Mouse (Mus musculus) lung, postnatal 14 days (tissue): ENCODE results near the gene Slc25a20.
"Not testable (repeated sequence)": the region's sequence is repeated elsewhere in the genome, so short reads cannot be mapped to it uniquely, and the experiment has no call there.

Experiments
- DNase-seq: peaks from one replicate; pipeline ENCODE4 v3.0.0; 2021

The Slc25a20 gene

GRCm38 (mm10) chr9:108661677-108662612 lies at the start of gene Slc25a20:
Gene Slc25a20, plus strand, starts transcription at chr9:108662088.
- peak; percentile 87 for DNase-seq

GRCm38 (mm10) chr9:108617301-108617700 lies 44.6 kb upstream of the Slc25a20 start:
- no peak for DNase-seq

- peak; percentile 51 for DNase-seq
Observed at GRCm38 (mm10) chr9:108626498-108626897, 35.4 kb upstream of the Slc25a20 start.

- no peak for DNase-seq
Observed at GRCm38 (mm10) chr9:108628141-108628540, 33.7 kb upstream of the Slc25a20 start.

GRCm38 (mm10) chr9:108630683-108631082 lies 31.2 kb upstream of the Slc25a20 start:
- DNase-seq: no peak

GRCm38 (mm10) chr9:108631631-108632256 lies 30.1 kb upstream of the Slc25a20 start:
- DNase-seq: no peak

- no peak for DNase-seq
Observed at GRCm38 (mm10) chr9:108632375-108632774, 29.5 kb upstream of the Slc25a20 start.

- no peak for DNase-seq
Observed at GRCm38 (mm10) chr9:108633846-108634245, 28.0 kb upstream of the Slc25a20 start.

GRCm38 (mm10) chr9:108635415-108635814 lies 26.5 kb upstream of the Slc25a20 start:
- no peak for DNase-seq

- no peak for DNase-seq
Observed at GRCm38 (mm10) chr9:108639825-108640224, 22.1 kb upstream of the Slc25a20 start.

GRCm38 (mm10) chr9:108648166-108648565 lies 13.7 kb upstream of the Slc25a20 start:
- DNase-seq: peak; percentile 27

GRCm38 (mm10) chr9:108648611-108649560 lies 13.0 kb upstream of the Slc25a20 start, which contains the start of gene Arih2:
Gene Arih2, minus strand, starts transcription at chr9:108649386.
- peak; percentile 93 for DNase-seq

GRCm38 (mm10) chr9:108649561-108650440 lies 12.1 kb upstream of the Slc25a20 start:
- DNase-seq: no peak

GRCm38 (mm10) chr9:108654566-108655464 lies 7.1 kb upstream of the Slc25a20 start:
- DNase-seq: no peak

GRCm38 (mm10) chr9:108655865-108656264 lies 6.0 kb upstream of the Slc25a20 start:
- not testable (repeated sequence) for DNase-seq

GRCm38 (mm10) chr9:108662660-108663059 lies 772 bp downstream of the Slc25a20 start:
- no peak for DNase-seq

- no peak for DNase-seq
Observed at GRCm38 (mm10) chr9:108669875-108670274, 8.0 kb downstream of the Slc25a20 start.

GRCm38 (mm10) chr9:108673151-108673550 lies 11.3 kb downstream of the Slc25a20 start:
- DNase-seq: no peak

GRCm38 (mm10) chr9:108680026-108680425 lies 18.1 kb downstream of the Slc25a20 start:
- no peak for DNase-seq

GRCm38 (mm10) chr9:108686475-108686887 lies 24.6 kb downstream of the Slc25a20 start:
- peak; percentile 21 for DNase-seq

GRCm38 (mm10) chr9:108687181-108687580 lies 25.3 kb downstream of the Slc25a20 start:
- DNase-seq: no peak
